Mouse (Mus musculus): ENCODE data around the gene Gpnmb. TPM values are rescaled to one million over a fixed set of nuclear protein-coding genes. Genes with fewer than 3 reads are reported as not detected.

Gene Gpnmb
- polyA plus RNA-seq, 1 experiment from 2014 or later, result 0.64 TPM

DNA sequence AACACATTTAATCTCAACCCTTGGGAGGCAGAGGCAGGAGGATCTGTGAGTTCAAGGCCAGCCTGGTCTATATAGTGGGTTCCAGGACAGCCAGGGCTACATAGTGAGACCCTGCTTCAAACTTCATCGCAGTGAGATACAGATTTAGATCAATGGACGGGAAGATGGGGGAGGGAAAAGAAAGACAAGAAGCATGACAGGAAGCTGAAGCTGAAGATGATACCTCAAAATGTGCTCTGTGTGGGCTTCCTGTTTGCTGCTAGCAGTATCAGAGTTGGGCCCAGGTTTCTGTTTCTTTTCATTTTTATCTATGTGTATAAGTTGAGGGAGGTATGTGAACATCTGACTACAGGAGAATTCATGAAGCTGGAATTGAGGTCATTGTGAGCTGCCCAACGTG, 22.9 kb upstream of the Gpnmb start:
- no peak for ATAC-seq (ENCODE audit: borderline replicate concordance, extremely low read depth, low FRiP score, low TSS enrichment)
- WGBS, result 93% methylated on average over 3 of the region's 3 CpGs
- Histone ChIP-seq H3K4me2 (no peak overlapping the region), H3K4me3 (no peak overlapping the region), H3K4me1 (peaks cover 5% of the 10 kb centered on the region), H3K9me3 (no peaks in the 10 kb centered on the region), H3K27me3 (no peaks in the 10 kb centered on the region), H3K9ac (no peak overlapping the region), H3K27ac (no peak overlapping the region), H3K36me3 (no peaks in the 10 kb centered on the region)

DNA sequence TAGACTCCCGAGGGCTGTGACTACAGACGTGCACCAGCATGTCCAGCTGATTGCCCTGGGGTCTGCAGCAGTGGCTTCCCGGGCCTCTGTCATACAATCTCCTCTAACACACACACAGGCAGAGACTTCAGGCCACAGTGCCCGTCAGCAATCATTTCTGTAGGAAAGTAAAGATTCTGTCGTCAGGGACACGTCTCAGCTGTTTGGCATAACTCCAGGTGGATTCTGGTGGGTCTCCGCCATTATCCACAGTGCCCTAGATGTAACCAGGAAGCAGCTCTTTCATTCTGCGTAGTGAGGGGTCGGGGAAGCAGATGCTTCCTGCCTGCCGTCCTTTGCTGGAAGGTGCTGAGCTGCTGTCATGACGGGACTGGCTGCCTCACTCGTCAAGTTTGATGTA, 19.2 kb upstream of the Gpnmb start:
- H3K9me3 ChIP-seq, result no peaks in the 10 kb centered on the region
- WGBS, result 29% methylated on average over 12 of the region's 12 CpGs
- peak overlapping the region; percentile 31; the same call in 1 of the 2 replicates for H3K4me2 ChIP-seq
- ATAC-seq (ENCODE audit: borderline replicate concordance, extremely low read depth, low FRiP score, low TSS enrichment), result 0 out of 2 replicates have a peak, but pooled peaks have one; percentile 31
- no peak overlapping the region for H3K9ac ChIP-seq
- peaks cover 4% of the 10 kb centered on the region; the same call in 1 of the 2 replicates for H3K4me1 ChIP-seq
- H3K27me3 ChIP-seq, result no peaks in the 10 kb centered on the region
- no peak overlapping the region for H3K4me3 ChIP-seq
- no peak overlapping the region for H3K27ac ChIP-seq
- H3K36me3 ChIP-seq, result no peaks in the 10 kb centered on the region

GRCm38 (mm10) chr6:49019341-49019740, 17.0 kb upstream of the Gpnmb start:
- ATAC-seq (ENCODE audit: borderline replicate concordance, extremely low read depth, low FRiP score, low TSS enrichment), result no peak
- H3K27ac ChIP-seq, result no peak overlapping the region
- H3K4me1 ChIP-seq, result peaks cover 4% of the 10 kb centered on the region; the same call in 1 of the 2 replicates
- H3K9me3 ChIP-seq, result no peaks in the 10 kb centered on the region
- H3K4me3 ChIP-seq, result no peak overlapping the region
- no peaks in the 10 kb centered on the region for H3K36me3 ChIP-seq
- H3K27me3 ChIP-seq, result no peaks in the 10 kb centered on the region
- H3K9ac ChIP-seq, result no peak overlapping the region
- WGBS, result 100% methylated on average over 1 of the region's 1 CpGs
- H3K4me2 ChIP-seq, result no peak overlapping the region

- Histone ChIP-seq H3K36me3 (no peaks in the 10 kb centered on the region), H3K27me3 (no peaks in the 10 kb centered on the region), H3K27ac (no peak overlapping the region), H3K4me2 (no peak overlapping the region), H3K9ac (no peak overlapping the region), H3K9me3 (no peaks in the 10 kb centered on the region), H3K4me3 (no peak overlapping the region), H3K4me1 (peaks cover 4% of the 10 kb centered on the region; the same call in 1 of the 2 replicates)
- 65% methylated on average over 14 of the region's 14 CpGs for WGBS
- no peak for ATAC-seq (ENCODE audit: borderline replicate concordance, extremely low read depth, low FRiP score, low TSS enrichment)
Observed at GRCm38 (mm10) chr6:49021141-49022012, 15.0 kb upstream of the Gpnmb start.

DNA sequence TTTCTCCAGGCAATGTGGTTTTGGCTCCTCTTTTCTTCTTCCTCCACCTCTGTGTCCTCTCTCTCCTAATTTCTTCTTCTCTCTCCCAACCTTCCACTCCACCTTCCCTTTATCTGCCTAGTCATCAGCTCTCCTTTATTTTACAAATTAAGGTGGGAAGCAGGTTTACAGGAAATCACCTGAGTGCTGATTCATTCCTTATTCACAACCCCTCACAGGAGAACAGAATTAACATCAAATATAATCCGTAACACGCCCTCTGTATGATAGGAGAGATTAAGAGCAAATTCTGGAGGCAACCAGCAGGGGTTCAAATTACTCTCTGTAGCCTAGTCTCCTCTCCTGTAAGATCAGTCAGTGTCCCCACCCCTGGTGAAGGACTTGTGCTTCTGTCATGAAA, 14.0 kb upstream of the Gpnmb start:
- Histone ChIP-seq H3K4me1 (peaks cover 4% of the 10 kb centered on the region; the same call in 1 of the 2 replicates), H3K27ac (no peak overlapping the region), H3K36me3 (no peaks in the 10 kb centered on the region), H3K27me3 (no peaks in the 10 kb centered on the region), H3K4me3 (no peak overlapping the region), H3K4me2 (no peak overlapping the region), H3K9me3 (no peaks in the 10 kb centered on the region), H3K9ac (no peak overlapping the region)
- 72% methylated on average over 2 of the region's 2 CpGs for WGBS
- no peak for ATAC-seq (ENCODE audit: borderline replicate concordance, extremely low read depth, low FRiP score, low TSS enrichment)

DNA sequence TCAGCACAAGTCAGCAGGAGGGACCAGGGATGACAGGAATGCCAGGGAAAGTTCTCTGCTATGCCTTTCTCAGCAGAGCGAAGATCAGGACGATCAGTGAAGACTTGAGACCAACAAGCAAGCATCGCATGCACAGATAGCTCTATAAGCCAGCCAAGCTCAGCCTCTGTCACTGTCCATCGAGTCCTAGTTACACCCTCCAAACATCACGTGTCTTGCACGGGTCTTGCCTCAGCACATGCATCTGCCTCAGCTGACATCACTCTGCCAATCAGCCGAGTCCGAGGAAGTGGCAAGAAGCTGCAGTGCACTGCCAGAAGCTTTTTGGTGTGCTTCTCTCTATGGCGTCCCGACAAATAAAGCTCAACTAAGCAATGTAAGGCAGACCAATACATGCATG, 13.0 kb upstream of the Gpnmb start:
- Histone ChIP-seq H3K4me1 (peaks cover 4% of the 10 kb centered on the region; the same call in 1 of the 2 replicates), H3K27me3 (no peaks in the 10 kb centered on the region), H3K9me3 (no peaks in the 10 kb centered on the region), H3K27ac (no peak overlapping the region), H3K36me3 (no peaks in the 10 kb centered on the region), H3K4me2 (no peak overlapping the region), H3K9ac (no peak overlapping the region), H3K4me3 (no peak overlapping the region)
- no peak for ATAC-seq (ENCODE audit: borderline replicate concordance, extremely low read depth, low FRiP score, low TSS enrichment)
- WGBS, result 75% methylated on average over 10 of the region's 10 CpGs

DNA sequence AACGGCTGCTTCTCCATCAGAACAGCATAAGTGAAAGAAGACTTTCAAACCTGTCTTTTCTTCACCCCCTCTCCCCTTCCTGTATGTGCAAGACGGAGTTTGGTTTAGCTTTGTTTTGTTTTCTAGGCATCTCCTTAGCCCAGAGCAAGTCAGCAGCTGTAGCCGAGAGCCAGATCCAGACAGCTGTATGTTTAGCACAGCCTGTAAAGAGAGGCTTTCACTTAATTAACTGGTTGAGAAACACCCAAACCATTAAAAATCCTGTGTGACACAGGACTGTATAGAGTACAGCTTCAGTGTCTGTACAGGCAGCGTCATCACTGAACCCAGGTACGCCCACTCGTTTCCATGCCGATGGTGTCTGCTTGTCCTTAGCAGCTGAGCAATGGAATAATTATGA, 11.1 kb upstream of the Gpnmb start:
- 79% methylated on average over 7 of the region's 7 CpGs for WGBS
- no peak for ATAC-seq (ENCODE audit: borderline replicate concordance, extremely low read depth, low FRiP score, low TSS enrichment)
- H3K4me1 ChIP-seq, result peaks cover 4% of the 10 kb centered on the region; the same call in 1 of the 2 replicates

DNA sequence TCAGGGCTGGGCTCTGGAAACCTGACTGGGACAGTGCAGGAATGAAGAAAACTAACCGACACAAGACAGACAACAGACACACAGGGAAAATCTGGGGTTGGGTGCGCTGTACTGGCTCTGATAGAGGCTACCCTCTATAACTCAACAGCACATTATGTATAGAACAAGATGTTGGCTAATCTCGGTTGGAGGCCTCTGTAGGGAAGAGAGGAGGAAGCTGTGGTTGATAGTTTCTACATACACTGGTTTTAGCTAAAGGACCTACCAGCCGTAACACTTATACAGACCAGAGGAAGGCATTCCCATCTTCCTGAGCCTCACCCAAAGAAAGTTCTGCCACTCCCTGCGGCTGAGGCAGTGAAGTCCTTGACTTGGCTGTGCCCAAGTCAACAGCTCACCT, 9.8 kb upstream of the Gpnmb start:
- Histone ChIP-seq H3K4me1 (no peaks in the 10 kb centered on the region), H3K27me3 (no peaks in the 10 kb centered on the region), H3K4me2 (no peak overlapping the region), H3K27ac (no peak overlapping the region), H3K9ac (no peak overlapping the region), H3K9me3 (no peaks in the 10 kb centered on the region), H3K4me3 (no peak overlapping the region), H3K36me3 (no peaks in the 10 kb centered on the region)
- WGBS, result 89% methylated on average over 5 of the region's 5 CpGs
- ATAC-seq (ENCODE audit: borderline replicate concordance, extremely low read depth, low FRiP score, low TSS enrichment), result no peak

More for the DNA sequence above, 11.1 kb upstream of the Gpnmb start:
- H3K27ac ChIP-seq, result no peak overlapping the region
- H3K4me3 ChIP-seq, result no peak overlapping the region
- no peak overlapping the region for H3K4me2 ChIP-seq
- H3K9me3 ChIP-seq, result no peaks in the 10 kb centered on the region
- H3K27me3 ChIP-seq, result no peaks in the 10 kb centered on the region
- no peaks in the 10 kb centered on the region for H3K36me3 ChIP-seq
- no peak overlapping the region for H3K9ac ChIP-seq

DNA sequence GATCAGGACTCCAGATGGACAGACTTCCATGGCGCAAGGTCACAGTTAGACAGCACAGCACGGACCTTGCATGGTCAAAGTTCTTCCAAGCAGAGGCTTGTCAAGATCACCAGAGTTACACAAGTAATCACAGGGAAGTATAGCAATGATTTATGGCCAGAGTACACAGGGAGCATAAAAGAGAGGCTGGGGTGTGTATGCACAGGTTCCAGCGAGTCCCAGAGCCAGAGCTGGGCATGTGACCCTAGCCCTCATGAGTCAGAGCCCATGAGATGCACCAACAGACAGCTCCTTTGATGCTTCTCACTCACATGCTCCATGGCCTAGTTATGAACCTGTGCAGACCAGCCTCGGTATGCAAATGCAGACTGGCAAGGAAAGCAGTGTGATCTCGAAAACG, 8.3 kb upstream of the Gpnmb start:
- no peak overlapping the region for H3K9ac ChIP-seq
- no peaks in the 10 kb centered on the region for H3K27me3 ChIP-seq
- ATAC-seq (ENCODE audit: borderline replicate concordance, extremely low read depth, low FRiP score, low TSS enrichment), result no peak
- 84% methylated on average over 6 of the region's 6 CpGs for WGBS
- no peaks in the 10 kb centered on the region for H3K36me3 ChIP-seq
- no peak overlapping the region for H3K27ac ChIP-seq
- H3K4me3 ChIP-seq, result no peak overlapping the region
- no peaks in the 10 kb centered on the region for H3K4me1 ChIP-seq
- no peaks in the 10 kb centered on the region for H3K9me3 ChIP-seq
- H3K4me2 ChIP-seq, result no peak overlapping the region

DNA sequence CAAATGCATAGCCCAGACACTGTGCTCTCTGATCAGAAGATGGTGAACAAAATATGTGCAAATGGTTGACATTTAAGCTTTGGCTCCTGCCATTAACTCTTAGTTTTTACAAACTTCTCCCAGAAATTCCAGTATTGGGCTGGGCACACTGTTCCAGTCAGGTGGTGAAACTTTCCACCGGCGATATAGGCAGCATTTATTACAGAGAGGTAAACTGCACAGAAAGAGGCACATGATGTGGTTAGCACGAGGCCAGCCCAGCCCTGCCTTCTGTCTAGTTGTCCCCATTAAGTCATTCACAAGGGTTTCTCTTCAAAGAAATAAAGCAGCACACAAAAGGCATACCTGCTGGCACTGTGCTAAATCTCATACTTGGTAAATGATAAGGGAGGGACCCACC, 7.6 kb upstream of the Gpnmb start:
- Histone ChIP-seq H3K36me3 (no peaks in the 10 kb centered on the region), H3K27me3 (no peaks in the 10 kb centered on the region), H3K4me2 (no peak overlapping the region), H3K9ac (no peak overlapping the region), H3K4me1 (no peaks in the 10 kb centered on the region), H3K4me3 (no peak overlapping the region), H3K27ac (no peak overlapping the region), H3K9me3 (no peaks in the 10 kb centered on the region)
- ATAC-seq (ENCODE audit: borderline replicate concordance, extremely low read depth, low FRiP score, low TSS enrichment), result no peak
- WGBS, result 76% methylated on average over 3 of the region's 3 CpGs

DNA sequence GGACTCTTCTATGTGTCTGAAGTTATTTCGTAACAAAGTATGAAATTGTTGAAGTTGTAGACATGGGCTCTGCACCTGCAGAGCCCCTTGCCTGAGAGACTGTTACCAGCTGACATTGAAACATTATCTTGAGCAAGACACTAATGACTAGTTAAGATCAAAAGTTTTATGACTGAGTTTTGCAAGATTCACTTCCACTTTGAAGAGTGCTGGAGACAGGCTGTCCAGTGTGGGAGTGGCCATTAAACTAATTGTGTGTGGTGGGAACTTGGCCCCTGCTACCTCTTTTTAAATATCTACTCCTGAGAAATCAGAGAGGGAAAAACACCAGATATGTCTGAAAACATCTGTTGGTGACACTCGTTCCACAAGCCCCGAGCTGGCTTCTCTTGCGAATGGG, 5.1 kb upstream of the Gpnmb start:
- H3K9ac ChIP-seq, result no peak overlapping the region
- no peak overlapping the region for H3K27ac ChIP-seq
- 59% methylated on average over 4 of the region's 4 CpGs for WGBS
- no peak overlapping the region for H3K4me3 ChIP-seq
- H3K9me3 ChIP-seq, result no peaks in the 10 kb centered on the region
- no peak for ATAC-seq (ENCODE audit: borderline replicate concordance, extremely low read depth, low FRiP score, low TSS enrichment)
- no peaks in the 10 kb centered on the region for H3K36me3 ChIP-seq
- no peaks in the 10 kb centered on the region for H3K27me3 ChIP-seq
- H3K4me1 ChIP-seq, result no peaks in the 10 kb centered on the region
- H3K4me2 ChIP-seq, result no peak overlapping the region

DNA sequence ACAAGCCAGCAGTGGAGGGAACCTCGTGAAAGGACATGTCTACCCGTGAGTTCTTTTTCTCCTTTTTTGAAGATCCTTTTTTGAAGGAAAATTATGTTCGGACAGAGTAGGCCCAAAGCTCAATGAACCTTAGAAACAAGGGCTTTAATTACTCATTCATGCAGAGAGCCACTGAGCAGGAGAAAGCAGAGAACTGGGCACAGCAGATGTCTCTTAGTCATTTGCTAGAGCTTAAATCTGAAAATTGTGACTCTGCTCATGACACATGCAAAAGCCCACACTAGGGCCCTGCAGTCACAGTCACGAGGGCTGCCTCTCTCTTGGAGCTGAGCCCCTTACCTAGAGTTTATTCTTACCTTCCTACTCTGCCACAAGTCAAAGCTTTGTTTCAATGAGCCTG, 3.6 kb upstream of the Gpnmb start:
- ATAC-seq (ENCODE audit: borderline replicate concordance, extremely low read depth, low FRiP score, low TSS enrichment), result no peak
- H3K27me3 ChIP-seq, result no peaks in the 10 kb centered on the region
- no peaks in the 10 kb centered on the region for H3K36me3 ChIP-seq
- H3K4me3 ChIP-seq, result no peak overlapping the region
- WGBS, result 81% methylated on average over 4 of the region's 4 CpGs
- H3K4me1 ChIP-seq, result peaks cover 12% of the 10 kb centered on the region; the same call in 1 of the 2 replicates
- no peak overlapping the region for H3K4me2 ChIP-seq
- no peak overlapping the region for H3K9ac ChIP-seq
- H3K27ac ChIP-seq, result no peak overlapping the region
- H3K9me3 ChIP-seq, result no peaks in the 10 kb centered on the region

All from lung, embryonic 15.5 days (tissue).